Mouse (Mus musculus) forelimb bud, embryonic 11.5 days (tissue): ENCODE results near the gene Vps13d.
"Not testable (repeated sequence)": the region's sequence is repeated elsewhere in the genome, so short reads cannot be mapped to it uniquely, and the experiment has no call there.

Experiments
- DNase-seq: peaks from one replicate; pipeline ENCODE4 v3.0.0-alpha.2; 2012; ENCODE audit warnings: low read depth, low spot score

Vps13d gene

GRCm38 (mm10) chr4:145211076-145211475 lies 16.3 kb upstream of the Vps13d start:
- DNase-seq = no peak

DNA sequence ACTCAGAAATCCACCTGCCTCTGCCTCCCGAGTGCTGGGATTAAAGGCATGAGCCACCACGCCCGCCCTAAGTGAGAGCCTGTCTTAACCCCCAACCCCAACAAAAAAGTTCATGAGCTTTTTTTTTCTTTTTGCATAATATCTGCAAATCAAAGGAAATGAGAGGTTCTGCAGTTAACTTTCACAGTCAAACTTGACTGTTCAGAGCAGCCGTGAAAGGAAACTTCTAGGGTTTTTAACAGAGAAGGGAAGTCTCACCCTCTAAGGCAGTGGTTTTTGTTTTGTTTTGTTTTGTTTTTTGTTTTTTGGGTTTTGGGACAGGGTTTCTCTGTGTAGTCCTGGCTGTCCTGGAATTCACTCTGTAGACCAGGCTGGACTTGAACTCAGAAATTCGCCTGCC lies 15.8 kb upstream of the Vps13d start:
- DNase-seq = no peak

DNA sequence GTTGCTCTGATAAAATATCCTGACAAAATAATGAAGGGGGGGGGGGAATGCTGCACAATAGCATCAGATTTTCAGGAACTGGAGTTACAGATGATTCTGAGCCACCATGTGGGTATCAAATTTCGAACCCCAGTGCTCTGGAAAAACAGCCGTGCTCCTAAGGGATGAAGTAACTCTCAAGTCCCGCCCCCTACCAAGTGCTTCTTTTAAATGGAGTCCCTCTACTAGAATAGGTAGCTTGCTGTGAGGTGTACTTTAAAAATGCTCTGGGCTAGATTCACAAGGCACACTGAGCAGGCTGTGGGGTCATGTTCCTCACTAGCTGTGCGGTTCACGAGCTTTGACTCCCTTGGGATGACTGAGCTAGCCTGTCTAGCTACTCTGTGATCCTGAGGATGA lies 14.9 kb upstream of the Vps13d start:
- peak; percentile 11 for DNase-seq

DNA sequence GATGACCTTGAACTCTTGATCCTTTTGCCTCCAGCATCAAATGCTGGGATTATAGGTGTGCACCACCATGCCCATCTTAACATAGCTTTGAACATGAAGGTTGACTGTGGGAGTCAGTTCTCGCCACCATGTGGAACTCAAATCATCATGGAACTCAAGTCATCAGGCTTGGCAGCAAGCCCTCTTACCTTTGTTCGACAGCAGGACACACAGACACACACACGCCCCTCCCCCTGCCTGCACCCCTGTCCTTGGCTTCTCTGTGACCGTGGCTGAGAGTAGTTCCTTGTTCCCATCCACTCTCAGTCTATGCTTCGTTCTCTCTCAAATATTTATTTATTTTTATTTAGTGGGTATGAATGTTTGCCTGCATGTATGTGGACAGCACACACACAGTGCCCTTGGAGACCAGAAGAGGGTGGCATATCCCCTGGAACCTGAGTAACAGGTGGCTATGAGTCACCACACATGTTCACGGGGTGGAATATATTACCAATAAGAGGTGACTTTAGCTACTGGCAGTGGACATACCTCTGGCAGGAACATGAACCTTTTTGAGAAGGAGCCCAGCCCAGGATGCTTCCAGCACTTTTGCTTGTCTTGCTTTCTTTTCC lies 14.4 kb upstream of the Vps13d start:
- DNase-seq = no peak

- DNase-seq = no peak
Observed at GRCm38 (mm10) chr4:145207718-145208371, 13.0 kb upstream of the Vps13d start.

- no peak for DNase-seq
Observed at GRCm38 (mm10) chr4:145204779-145205178, 10.0 kb upstream of the Vps13d start.

GRCm38 (mm10) chr4:145203305-145203704 lies 8.5 kb upstream of the Vps13d start:
- no peak for DNase-seq

DNA sequence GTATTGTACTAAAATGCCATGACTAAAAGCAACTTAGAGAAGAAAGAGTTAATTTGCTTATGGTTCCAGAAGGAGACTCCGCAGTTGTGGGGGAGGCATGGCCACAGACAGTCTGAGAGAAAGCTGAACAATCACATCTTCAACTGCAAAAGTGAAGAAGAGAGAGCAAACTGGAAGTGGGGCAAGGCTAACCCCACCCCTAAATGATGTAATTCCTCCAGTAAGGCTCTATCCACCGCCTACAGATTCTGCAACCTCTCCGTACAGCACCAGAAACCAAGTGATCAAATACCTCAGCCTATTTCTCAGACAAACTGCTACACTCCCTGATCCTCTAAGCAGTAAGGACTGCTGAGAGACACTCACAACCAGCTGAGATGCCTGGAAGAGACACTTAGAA lies 6.6 kb upstream of the Vps13d start:
- DNase-seq = no peak

- no peak for DNase-seq
Observed at GRCm38 (mm10) chr4:145199982-145200699, 5.3 kb upstream of the Vps13d start.

GRCm38 (mm10) chr4:145196586-145196985 lies 1.8 kb upstream of the Vps13d start:
- no peak for DNase-seq

DNA sequence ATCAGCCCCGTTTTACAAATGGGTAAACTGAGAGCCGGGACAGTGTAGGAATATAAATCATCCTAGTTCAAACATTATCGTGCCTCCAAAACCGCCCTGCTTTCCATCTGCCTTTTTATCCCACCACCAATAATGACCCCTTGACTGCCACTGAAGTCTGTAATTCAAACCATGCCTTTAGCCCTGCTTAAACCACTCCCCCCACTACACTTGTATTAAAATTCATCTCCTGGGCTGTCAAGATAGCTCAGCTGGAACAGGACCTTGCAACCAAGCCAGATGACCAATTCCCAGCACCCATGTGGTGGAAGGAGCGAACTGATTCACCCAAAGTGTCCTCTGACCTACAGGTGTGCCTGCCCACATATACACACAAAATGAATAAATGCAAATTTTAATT lies 367 bp upstream of the Vps13d start:
- no peak for DNase-seq

DNA sequence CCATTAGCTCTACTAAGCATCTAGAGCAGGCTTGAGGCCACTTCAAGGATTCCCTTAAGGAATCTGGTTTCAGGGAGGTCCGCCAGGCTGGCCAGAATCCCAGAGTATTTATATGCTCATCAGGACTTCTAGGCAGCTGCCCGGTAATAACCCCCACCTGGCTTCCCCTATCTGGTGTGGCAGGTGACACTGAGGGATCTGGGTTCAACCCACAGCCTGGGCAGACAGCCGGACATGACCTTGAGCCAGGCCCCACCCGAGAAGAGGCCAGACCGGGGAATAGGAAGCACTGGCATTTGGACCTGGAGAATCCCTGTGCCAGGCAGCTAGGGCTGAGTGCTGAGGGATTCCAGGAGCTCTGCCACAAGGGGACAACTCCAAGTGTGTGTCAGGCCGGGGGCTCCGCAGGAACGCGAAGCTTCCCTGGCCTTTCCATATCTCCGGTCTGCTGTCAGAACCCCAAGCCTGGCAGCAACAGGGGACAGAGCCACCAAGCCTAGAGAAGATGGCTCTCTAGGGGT lies 754 bp downstream of the Vps13d start:
- DNase-seq = peak; percentile 21

DNA sequence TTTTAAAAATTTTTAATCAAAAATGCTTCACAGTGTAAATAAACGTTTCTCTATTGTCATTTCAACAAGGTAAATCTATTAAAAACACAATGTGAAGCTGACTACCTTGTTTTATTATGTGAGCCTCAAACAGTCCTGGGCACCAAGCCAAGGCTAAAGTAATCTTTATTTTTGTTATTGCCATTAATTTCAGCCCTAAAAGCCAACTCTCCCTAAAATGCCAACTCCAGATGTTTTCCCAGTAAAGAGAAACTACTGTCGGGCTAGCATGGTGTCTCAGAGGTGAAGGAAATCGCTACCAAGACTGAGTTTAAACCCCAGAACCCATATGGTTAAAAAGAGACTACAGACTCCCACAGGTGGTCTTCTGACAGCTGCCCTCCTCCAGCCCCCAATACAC lies 1.4 kb downstream of the Vps13d start:
- no peak for DNase-seq

GRCm38 (mm10) chr4:145192686-145193085 lies 2.1 kb downstream of the Vps13d start:
- no peak for DNase-seq

DNA sequence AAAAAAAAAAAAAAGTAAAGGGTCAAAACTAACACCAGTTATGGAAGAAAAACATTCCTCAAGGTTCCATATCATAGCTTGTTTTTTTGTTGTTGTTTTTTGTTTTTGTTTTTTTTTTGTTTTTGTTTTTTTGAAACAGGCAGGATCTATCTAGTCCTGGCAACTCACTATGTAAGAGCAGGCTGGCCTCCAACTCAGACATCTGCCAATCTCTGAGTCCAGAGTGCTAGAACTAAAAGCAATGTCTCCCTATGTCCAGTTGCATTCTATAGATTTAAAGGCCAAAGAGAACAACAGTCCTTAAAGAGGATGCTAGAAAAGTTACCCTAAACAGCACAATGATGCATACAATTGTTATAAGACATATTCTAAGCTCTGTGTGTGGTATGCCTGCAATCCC lies 6.2 kb downstream of the Vps13d start:
- DNase-seq = no peak

DNA sequence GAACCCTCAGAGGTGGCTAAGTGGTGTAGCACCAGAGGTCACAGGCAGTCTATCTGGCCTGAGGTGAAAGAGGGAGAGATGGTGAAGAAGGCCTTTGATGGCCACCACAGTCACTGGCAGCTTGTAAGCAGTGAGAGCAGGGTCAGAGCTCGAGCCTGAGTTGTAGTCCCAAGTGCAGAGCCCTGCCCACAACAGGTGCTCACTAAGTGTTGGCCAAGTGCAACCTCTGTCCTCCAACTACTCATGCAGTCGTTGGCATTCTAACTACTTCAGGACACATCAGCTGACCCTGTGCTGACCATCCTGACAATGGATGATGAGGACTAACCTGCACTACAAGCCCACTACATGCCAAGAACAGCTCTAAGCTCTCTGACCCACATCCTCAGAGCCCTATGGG lies 7.2 kb downstream of the Vps13d start:
- DNase-seq = no peak

DNA sequence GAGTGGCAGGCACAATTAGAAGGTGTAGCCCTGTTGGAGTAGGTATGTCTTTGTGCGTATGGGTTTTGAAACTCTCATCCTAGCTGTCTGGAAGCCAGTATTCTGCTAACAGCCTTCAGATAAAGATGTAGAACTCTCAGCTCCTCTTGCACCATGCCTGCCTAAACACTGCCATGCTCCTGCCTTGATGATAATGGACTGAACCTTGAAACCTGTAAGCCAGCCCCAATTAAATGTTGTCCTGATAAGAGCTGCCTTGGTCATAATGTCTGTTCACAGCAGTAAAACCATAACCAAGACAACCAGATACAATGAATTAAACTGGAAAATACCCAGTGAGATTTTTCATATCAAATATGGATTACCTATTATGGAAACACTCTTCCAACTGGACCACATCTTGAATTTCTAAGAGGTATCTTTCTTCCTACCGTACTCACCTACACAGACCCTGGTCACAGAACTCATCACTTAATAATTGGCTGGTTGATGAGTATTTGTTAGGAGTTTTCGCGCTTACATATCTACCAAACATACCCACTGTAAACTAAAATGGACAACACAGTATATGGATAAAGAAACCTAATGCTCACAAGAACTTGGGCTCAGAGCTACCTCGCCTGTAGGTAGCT lies 15.8 kb downstream of the Vps13d start:
- DNase-seq = no peak

DNA sequence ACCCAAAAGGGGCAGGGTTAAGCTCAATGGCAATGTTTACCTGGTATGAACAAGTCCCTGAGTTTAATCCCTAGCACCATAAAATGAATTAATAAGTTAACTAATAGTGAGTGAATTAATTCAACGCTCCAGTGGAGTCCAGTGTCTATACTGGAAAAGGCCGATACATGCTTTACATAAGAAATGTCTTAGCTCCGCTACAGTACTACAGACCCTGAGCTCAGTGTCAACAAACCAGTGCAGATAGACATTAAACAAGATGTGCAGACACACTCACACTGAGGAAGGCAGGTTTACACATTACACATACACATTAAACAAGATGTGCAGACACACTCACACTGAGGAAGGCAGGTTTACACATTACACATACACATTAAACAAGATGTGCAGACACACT lies 29.3 kb downstream of the Vps13d start:
- DNase-seq = not testable (repeated sequence)

GRCm38 (mm10) chr4:145164111-145164510 lies 30.7 kb downstream of the Vps13d start:
- DNase-seq = no peak

DNA sequence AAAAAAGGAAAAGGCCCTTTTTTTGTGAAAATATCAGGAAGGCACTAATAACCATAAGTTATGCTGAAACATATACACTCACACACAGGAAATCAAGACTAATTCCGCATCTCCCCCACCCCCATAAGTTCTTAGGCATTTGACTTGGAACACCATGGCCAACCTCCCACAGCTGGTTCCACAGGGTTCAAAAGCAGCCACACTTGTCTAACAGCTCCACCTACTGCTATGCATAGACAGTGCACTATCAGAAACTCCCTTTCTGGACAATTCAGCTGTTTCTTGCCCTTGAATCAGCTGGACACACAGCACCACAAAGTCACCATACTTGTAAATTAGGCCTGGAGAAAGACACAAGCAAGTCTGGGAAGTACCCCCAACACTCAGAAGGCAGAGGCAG lies 33.6 kb downstream of the Vps13d start:
- DNase-seq = peak; percentile 28

- peak; percentile 62 for DNase-seq
Observed at GRCm38 (mm10) chr4:145155956-145156355, 38.8 kb downstream of the Vps13d start.

DNA sequence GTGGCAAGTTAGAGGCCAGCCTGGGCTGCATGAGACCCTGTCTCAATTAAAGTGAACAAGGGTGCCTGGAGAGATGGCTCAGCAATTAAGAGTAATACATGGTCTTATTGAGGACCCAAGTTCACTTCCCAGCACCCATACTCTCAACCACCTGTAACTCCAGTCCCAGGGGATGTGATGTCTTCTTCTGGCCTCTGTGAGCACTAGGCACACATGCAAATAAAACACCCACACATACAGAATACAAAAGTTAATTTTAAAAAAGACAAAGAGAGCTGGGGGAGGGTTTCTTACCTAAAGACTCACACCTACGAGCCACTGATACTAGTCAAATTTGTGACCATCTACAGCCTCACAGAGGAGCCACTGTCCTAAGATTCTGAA lies 43.7 kb downstream of the Vps13d start:
- DNase-seq = no peak
